Mouse (Mus musculus): Measurements from ENCODE around the gene Itch. TPM values are rescaled to one million over a fixed set of nuclear protein-coding genes. Genes with fewer than 3 reads are reported as not detected.
"Not testable (repeated sequence)": the region's sequence is repeated elsewhere in the genome, so short reads cannot be mapped to it uniquely, and the experiment has no call there.

Gene Itch
- polyA plus RNA-seq, 1 experiment from 2014 or later, result 51.9 TPM

GRCm38 (mm10) chr2:155135092-155135491 lies 1.8 kb downstream of the Itch start:
- ATAC-seq (ENCODE audit: insufficient read depth, low FRiP score), result no peak
- Histone ChIP-seq H3K9ac (ENCODE audit: low read length) (no peak overlapping the region), H3K36me3 (ENCODE audit: control insufficient read depth, insufficient read depth, low read length) (peaks cover 14% of the 10 kb centered on the region; the same call in 1 of the 2 replicates), H3K4me2 (ENCODE audit: low read depth, low read length) (peak overlapping the region; percentile 45), H3K27me3 (ENCODE audit: control insufficient read depth, insufficient read depth, low read length) (no peaks in the 10 kb centered on the region), H3K4me3 (replicated peaks; ENCODE audit: low read length) (peak overlapping the region; percentile 4; the same call in 1 of the 2 replicates), H3K4me1 (ENCODE audit: control insufficient read depth, insufficient read depth, low read length) (peaks cover 14% of the 10 kb centered on the region), H3K27ac (ENCODE audit: low read length) (no peak overlapping the region), H3K9me3 (replicated peaks; ENCODE audit: control insufficient read depth, low read length) (no peaks in the 10 kb centered on the region)
- WGBS, result 48% methylated on average over 4 of the region's 4 CpGs

GRCm38 (mm10) chr2:155135534-155135933 lies 2.2 kb downstream of the Itch start:
- Histone ChIP-seq H3K4me1 (ENCODE audit: control insufficient read depth, insufficient read depth, low read length) (peaks cover 14% of the 10 kb centered on the region), H3K4me3 (replicated peaks; ENCODE audit: low read length) (0 out of 2 replicates have a peak overlapping the region, but pooled peaks have one; percentile 4), H3K4me2 (ENCODE audit: low read depth, low read length) (peak overlapping the region; percentile 45), H3K36me3 (ENCODE audit: control insufficient read depth, insufficient read depth, low read length) (peaks cover 16% of the 10 kb centered on the region; the same call in 1 of the 2 replicates), H3K27me3 (ENCODE audit: control insufficient read depth, insufficient read depth, low read length) (no peaks in the 10 kb centered on the region), H3K9ac (ENCODE audit: low read length) (no peak overlapping the region), H3K27ac (ENCODE audit: low read length) (no peak overlapping the region), H3K9me3 (replicated peaks; ENCODE audit: control insufficient read depth, low read length) (no peaks in the 10 kb centered on the region)
- 68% methylated on average over 1 of the region's 1 CpGs for WGBS
- no peak for ATAC-seq (ENCODE audit: insufficient read depth, low FRiP score)

DNA sequence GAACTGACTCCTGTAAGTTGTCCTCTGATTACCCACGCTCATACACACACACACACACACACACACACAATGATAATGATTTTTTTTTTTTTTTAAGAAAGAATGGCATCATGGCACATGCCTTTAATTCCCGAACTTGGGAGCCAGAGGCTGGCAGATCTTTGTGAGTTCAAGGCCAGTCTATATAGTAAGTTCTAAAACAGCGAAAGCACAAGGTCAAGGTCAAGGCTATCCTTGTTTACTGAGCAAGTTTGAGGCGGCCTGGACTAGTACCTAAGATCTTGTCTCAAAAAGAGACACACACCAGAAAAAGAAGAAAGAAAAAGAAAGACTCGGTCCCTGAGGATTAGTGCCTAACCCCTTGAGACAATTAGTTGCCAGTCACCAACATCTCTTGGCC lies 7.7 kb downstream of the Itch start:
- Histone ChIP-seq H3K9ac (ENCODE audit: low read length) (no peak overlapping the region), H3K4me2 (ENCODE audit: low read depth, low read length) (no peak overlapping the region), H3K36me3 (ENCODE audit: control insufficient read depth, insufficient read depth, low read length) (peaks cover 36% of the 10 kb centered on the region), H3K9me3 (replicated peaks; ENCODE audit: control insufficient read depth, low read length) (no peaks in the 10 kb centered on the region), H3K27me3 (ENCODE audit: control insufficient read depth, insufficient read depth, low read length) (no peaks in the 10 kb centered on the region), H3K4me1 (ENCODE audit: control insufficient read depth, insufficient read depth, low read length) (peaks cover 3% of the 10 kb centered on the region; the same call in 1 of the 2 replicates), H3K4me3 (replicated peaks; ENCODE audit: low read length) (no peak overlapping the region), H3K27ac (ENCODE audit: low read length) (no peak overlapping the region)
- ATAC-seq (ENCODE audit: insufficient read depth, low FRiP score), result no peak
- WGBS, result 87% methylated on average over 5 of the region's 5 CpGs

- Histone ChIP-seq H3K4me2 (ENCODE audit: low read depth, low read length) (no peak overlapping the region), H3K9ac (ENCODE audit: low read length) (no peak overlapping the region), H3K9me3 (replicated peaks; ENCODE audit: control insufficient read depth, low read length) (no peaks in the 10 kb centered on the region; the same call in 1 of the 2 replicates), H3K27ac (ENCODE audit: low read length) (no peak overlapping the region), H3K27me3 (ENCODE audit: control insufficient read depth, insufficient read depth, low read length) (no peaks in the 10 kb centered on the region), H3K36me3 (ENCODE audit: control insufficient read depth, insufficient read depth, low read length) (peaks cover 45% of the 10 kb centered on the region), H3K4me3 (replicated peaks; ENCODE audit: low read length) (no peak overlapping the region), H3K4me1 (ENCODE audit: control insufficient read depth, insufficient read depth, low read length) (no peaks in the 10 kb centered on the region)
- ATAC-seq (ENCODE audit: insufficient read depth, low FRiP score), result no peak
These were observed 8.8 kb downstream of the Itch start for GRCm38 (mm10) chr2:155142025-155142555.

- not testable (repeated sequence) for ATAC-seq (ENCODE audit: insufficient read depth, low FRiP score); H3K4me2 ChIP-seq (ENCODE audit: low read depth, low read length); H3K9ac ChIP-seq (ENCODE audit: low read length); H3K27me3 ChIP-seq (ENCODE audit: control insufficient read depth, insufficient read depth, low read length); H3K27ac ChIP-seq (ENCODE audit: low read length); H3K4me1 ChIP-seq (ENCODE audit: control insufficient read depth, insufficient read depth, low read length); H3K4me3 ChIP-seq (replicated peaks; ENCODE audit: low read length); H3K9me3 ChIP-seq (replicated peaks; ENCODE audit: control insufficient read depth, low read length)
- peaks cover 26% of the 10 kb centered on the region for H3K36me3 ChIP-seq (ENCODE audit: control insufficient read depth, insufficient read depth, low read length)
These were observed 16.0 kb downstream of the Itch start for GRCm38 (mm10) chr2:155149296-155149695.

- no peak overlapping the region for H3K4me2 ChIP-seq (ENCODE audit: low read depth, low read length)
- H3K4me3 ChIP-seq (replicated peaks; ENCODE audit: low read length), result no peak overlapping the region
- H3K36me3 ChIP-seq (ENCODE audit: control insufficient read depth, insufficient read depth, low read length), result peaks cover 11% of the 10 kb centered on the region; the same call in 1 of the 2 replicates
- ATAC-seq (ENCODE audit: insufficient read depth, low FRiP score), result no peak
- WGBS, result 74% methylated on average over 2 of the region's 2 CpGs
- no peaks in the 10 kb centered on the region for H3K9me3 ChIP-seq (replicated peaks; ENCODE audit: control insufficient read depth, low read length)
- H3K4me1 ChIP-seq (ENCODE audit: control insufficient read depth, insufficient read depth, low read length), result no peaks in the 10 kb centered on the region
- no peak overlapping the region for H3K9ac ChIP-seq (ENCODE audit: low read length)
- no peaks in the 10 kb centered on the region for H3K27me3 ChIP-seq (ENCODE audit: control insufficient read depth, insufficient read depth, low read length)
- no peak overlapping the region for H3K27ac ChIP-seq (ENCODE audit: low read length)
These were observed 74.1 kb downstream of the Itch start for GRCm38 (mm10) chr2:155207419-155207818.

DNA sequence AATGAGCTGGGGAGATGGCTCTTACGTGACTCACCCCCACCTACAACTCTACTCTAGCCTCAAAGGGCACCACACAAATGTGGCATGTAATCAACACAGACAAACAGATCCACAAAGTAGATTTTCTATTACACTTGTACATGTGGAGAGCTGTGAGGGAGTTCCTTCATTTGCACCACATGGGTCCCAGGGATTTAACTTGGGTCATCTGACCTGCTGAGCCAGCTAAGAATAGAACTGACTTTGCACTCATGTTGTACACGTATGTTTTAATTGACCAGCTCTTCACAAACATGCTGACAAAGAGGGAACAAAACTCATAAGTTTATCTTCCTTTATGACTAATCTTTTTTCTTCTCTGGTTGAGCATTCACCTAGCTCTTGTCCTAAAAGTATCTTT lies 89.8 kb downstream of the Itch start:
- 93% methylated on average over 2 of the region's 2 CpGs for whole genome bisulfite sequencing
- Histone ChIP-seq H3K9me3 (replicated peaks; ENCODE audit: control insufficient read depth, low read length) (no peaks in the 10 kb centered on the region), H3K36me3 (ENCODE audit: control insufficient read depth, insufficient read depth, low read length) (peaks cover 28% of the 10 kb centered on the region; the same call in 1 of the 2 replicates), H3K27ac (ENCODE audit: low read length) (no peak overlapping the region), H3K4me3 (replicated peaks; ENCODE audit: low read length) (no peak overlapping the region), H3K4me1 (ENCODE audit: control insufficient read depth, insufficient read depth, low read length) (no peaks in the 10 kb centered on the region), H3K27me3 (ENCODE audit: control insufficient read depth, insufficient read depth, low read length) (no peaks in the 10 kb centered on the region), H3K4me2 (ENCODE audit: low read depth, low read length) (no peak overlapping the region), H3K9ac (ENCODE audit: low read length) (no peak overlapping the region)
- ATAC-seq (ENCODE audit: insufficient read depth, low FRiP score), result no peak

DNA sequence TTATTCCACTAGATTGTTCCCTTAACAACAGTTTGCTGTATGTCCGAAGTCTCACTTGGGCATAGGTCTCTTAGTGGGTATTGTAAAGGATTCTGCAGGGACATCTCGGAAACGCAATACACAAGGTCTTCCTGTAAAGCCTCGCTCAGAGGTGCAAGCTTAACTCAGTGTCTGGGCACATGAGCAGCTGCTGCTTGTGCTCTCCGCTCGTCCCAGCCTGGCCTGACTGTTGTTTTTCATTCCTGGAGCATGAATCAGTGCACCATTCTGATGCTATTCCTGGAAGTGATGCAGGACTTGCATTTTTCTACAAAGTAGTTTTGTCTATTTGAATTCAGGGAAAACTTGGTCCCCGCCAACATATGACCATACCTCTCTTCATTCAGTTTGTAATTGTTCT lies 91.4 kb downstream of the Itch start:
- 92% methylated on average over 7 of the region's 7 CpGs for WGBS

DNA sequence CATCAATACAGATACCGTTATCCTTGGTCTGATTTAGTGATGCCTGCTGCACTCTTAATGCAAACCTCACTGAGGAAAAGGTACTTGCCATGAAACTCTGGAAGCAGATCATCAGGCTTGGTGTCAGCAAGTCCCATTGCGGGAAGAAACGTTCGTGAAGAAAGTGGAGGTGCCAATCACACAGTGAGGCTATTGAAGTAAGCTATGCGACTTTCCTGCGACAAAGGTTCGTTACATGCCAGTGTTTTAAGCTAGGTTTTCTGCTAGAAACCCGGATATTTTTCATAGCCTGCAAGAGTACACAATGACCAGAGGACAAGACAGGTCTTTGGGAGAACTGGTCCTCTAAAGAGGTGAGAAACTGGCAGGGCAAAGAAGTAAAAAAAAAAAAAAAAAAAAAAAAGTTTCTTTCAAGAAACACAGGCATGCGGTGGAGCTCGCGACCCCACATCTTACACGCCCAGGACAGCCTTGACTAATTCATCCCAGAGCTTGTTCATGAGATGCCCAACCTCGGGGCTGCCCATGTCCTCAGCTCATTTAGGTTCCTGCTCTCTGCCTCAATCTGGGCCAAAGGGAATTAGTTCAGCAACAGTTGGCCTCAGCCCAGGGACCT lies 102.5 kb downstream of the Itch start:
- Histone ChIP-seq H3K9me3 (replicated peaks; ENCODE audit: control insufficient read depth, low read length) (no peaks in the 10 kb centered on the region), H3K4me3 (replicated peaks; ENCODE audit: low read length) (peak overlapping the region; percentile 83), H3K36me3 (ENCODE audit: control insufficient read depth, insufficient read depth, low read length) (no peaks in the 10 kb centered on the region), H3K4me2 (ENCODE audit: low read depth, low read length) (peak overlapping the region; percentile 62), H3K27ac (ENCODE audit: low read length) (peak overlapping the region; percentile 82), H3K4me1 (ENCODE audit: control insufficient read depth, insufficient read depth, low read length) (peaks cover 13% of the 10 kb centered on the region), H3K9ac (ENCODE audit: low read length) (peak overlapping the region; percentile 86), H3K27me3 (ENCODE audit: control insufficient read depth, insufficient read depth, low read length) (no peaks in the 10 kb centered on the region)
- ATAC-seq (ENCODE audit: insufficient read depth, low FRiP score), result peak; percentile 86
- WGBS, result 3% methylated on average over 13 of the region's 13 CpGs

More for the DNA sequence above, 91.4 kb downstream of the Itch start:
- no peak overlapping the region for H3K4me3 ChIP-seq (replicated peaks; ENCODE audit: low read length)
- no peaks in the 10 kb centered on the region for H3K4me1 ChIP-seq (ENCODE audit: control insufficient read depth, insufficient read depth, low read length)
- no peak overlapping the region for H3K9ac ChIP-seq (ENCODE audit: low read length)
- H3K27me3 ChIP-seq (ENCODE audit: control insufficient read depth, insufficient read depth, low read length), result no peaks in the 10 kb centered on the region
- H3K27ac ChIP-seq (ENCODE audit: low read length), result no peak overlapping the region
- ATAC-seq (ENCODE audit: insufficient read depth, low FRiP score), result no peak
- H3K4me2 ChIP-seq (ENCODE audit: low read depth, low read length), result no peak overlapping the region
- H3K9me3 ChIP-seq (replicated peaks; ENCODE audit: control insufficient read depth, low read length), result no peaks in the 10 kb centered on the region
- peaks cover 19% of the 10 kb centered on the region; the same call in 1 of the 2 replicates for H3K36me3 ChIP-seq (ENCODE audit: control insufficient read depth, insufficient read depth, low read length)

All from stomach, embryonic 16.5 days (tissue).